Mouse (Mus musculus): ENCODE results near the gene Megf8. TPM values are rescaled to one million over a fixed set of nuclear protein-coding genes. Genes with fewer than 3 reads are reported as not detected.

Megf8 gene
- total and polyA plus RNA-seq, 2 experiments from 2014 or later, result 15.6 to 103 TPM

- TF ChIP-seq CTCF (IDR thresholded peaks at IDR 0.05), result no peak
- Histone ChIP-seq H3K27ac (ENCODE audit: low read depth, low read length) (no peak overlapping the region), H3K36me3 (ENCODE audit: insufficient read depth, low read length) (peaks cover 5% of the 10 kb centered on the region; the same call in 1 of the 2 replicates), H3K4me1 (ENCODE audit: insufficient read depth, low read length) (peaks cover 4% of the 10 kb centered on the region; the same call in 1 of the 2 replicates), H3K4me3 (ENCODE audit: low read depth, low read length) (peak overlapping the region; percentile 67), H3K9me3 (ENCODE audit: low read length) (no peaks in the 10 kb centered on the region), H3K9ac (replicated peaks; ENCODE audit: low read length, poor library complexity, severe bottlenecking) (no peak overlapping the region), H3K27me3 (ENCODE audit: insufficient read depth, low read length) (no peaks in the 10 kb centered on the region), H3K4me2 (ENCODE audit: low read depth, low read length, poor library complexity, severe bottlenecking) (peak overlapping the region; percentile 57)
- 77% methylated on average over 8 of the region's 8 CpGs for WGBS
- DNase-seq (ENCODE audit: low spot score) (no peak), ATAC-seq (ENCODE audit: low FRiP score) (no peak)
Observed at GRCm38 (mm10) chr7:25393451-25394210, 76.7 kb downstream of the Megf8 start.

DNA sequence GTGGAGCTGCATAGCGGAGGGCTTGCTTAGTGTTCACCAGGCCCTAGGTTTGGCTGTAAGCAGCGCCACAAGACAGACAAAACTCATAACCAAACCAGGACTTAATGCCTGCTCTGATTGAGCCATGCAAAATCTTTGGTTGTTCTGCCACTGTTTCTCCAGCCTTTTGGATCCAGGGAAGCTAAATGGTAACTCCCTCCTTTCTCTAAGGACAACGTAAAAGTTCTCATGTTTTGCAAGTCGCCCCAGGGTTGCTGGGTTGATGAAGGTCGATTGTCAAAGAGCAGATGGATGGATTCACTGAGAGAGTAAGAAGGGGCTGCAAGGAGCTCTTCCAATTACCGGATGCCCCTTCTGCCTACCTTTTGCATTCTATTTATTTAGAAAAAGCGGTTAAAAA is 77.8 kb downstream of the Megf8 start:
- TF ChIP-seq CTCF (IDR thresholded peaks at IDR 0.05), result no peak
- H3K9ac ChIP-seq (replicated peaks; ENCODE audit: low read length, poor library complexity, severe bottlenecking), result peak overlapping the region; percentile 61
- ATAC-seq (ENCODE audit: low FRiP score) (no peak), DNase-seq (ENCODE audit: low spot score) (no peak)
- H3K4me2 ChIP-seq (ENCODE audit: low read depth, low read length, poor library complexity, severe bottlenecking), result peak overlapping the region; percentile 57
- peaks cover 4% of the 10 kb centered on the region; the same call in 1 of the 2 replicates for H3K4me1 ChIP-seq (ENCODE audit: insufficient read depth, low read length)
- WGBS, result 12% methylated on average over 7 of the region's 7 CpGs
- H3K9me3 ChIP-seq (ENCODE audit: low read length), result no peaks in the 10 kb centered on the region
- peak overlapping the region; percentile 62 for H3K27ac ChIP-seq (ENCODE audit: low read depth, low read length)
- H3K36me3 ChIP-seq (ENCODE audit: insufficient read depth, low read length), result no peaks in the 10 kb centered on the region
- H3K4me3 ChIP-seq (ENCODE audit: low read depth, low read length), result peak overlapping the region; percentile 67
- H3K27me3 ChIP-seq (ENCODE audit: insufficient read depth, low read length), result no peaks in the 10 kb centered on the region

DNA sequence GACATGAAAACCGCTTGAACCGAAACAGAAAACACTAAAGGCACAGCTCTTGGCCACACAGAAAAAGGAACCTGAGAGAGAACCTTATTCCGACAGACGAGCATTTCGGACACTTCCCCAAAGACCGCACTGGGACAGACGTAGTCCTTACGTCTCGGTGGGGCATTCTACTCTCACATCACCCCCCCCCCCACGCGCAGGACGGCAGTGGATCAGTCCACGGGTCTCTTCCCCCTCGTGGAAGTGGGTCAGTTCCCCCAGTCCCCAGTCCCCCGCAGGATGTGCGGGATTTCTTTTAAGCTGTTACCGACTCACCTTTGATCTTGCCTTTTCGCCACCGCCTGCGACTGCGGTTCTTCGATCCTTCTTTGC is 78.2 kb downstream of the Megf8 start:
- ATAC-seq (ENCODE audit: low FRiP score) (peak; percentile 60), DNase-seq (ENCODE audit: low spot score) (no peak)
- H3K4me2 ChIP-seq (ENCODE audit: low read depth, low read length, poor library complexity, severe bottlenecking), result peak overlapping the region; percentile 57
- no peak for TF ChIP-seq CTCF (IDR thresholded peaks at IDR 0.05)
- H3K4me1 ChIP-seq (ENCODE audit: insufficient read depth, low read length), result peaks cover 4% of the 10 kb centered on the region; the same call in 1 of the 2 replicates
- peak overlapping the region; percentile 62 for H3K27ac ChIP-seq (ENCODE audit: low read depth, low read length)
- H3K4me3 ChIP-seq (ENCODE audit: low read depth, low read length), result peak overlapping the region; percentile 67
- H3K36me3 ChIP-seq (ENCODE audit: insufficient read depth, low read length), result no peaks in the 10 kb centered on the region
- 0% methylated on average over 22 of the region's 22 CpGs for WGBS
- peak overlapping the region; percentile 61 for H3K9ac ChIP-seq (replicated peaks; ENCODE audit: low read length, poor library complexity, severe bottlenecking)
- no peaks in the 10 kb centered on the region for H3K27me3 ChIP-seq (ENCODE audit: insufficient read depth, low read length)
- no peaks in the 10 kb centered on the region for H3K9me3 ChIP-seq (ENCODE audit: low read length)

DNA sequence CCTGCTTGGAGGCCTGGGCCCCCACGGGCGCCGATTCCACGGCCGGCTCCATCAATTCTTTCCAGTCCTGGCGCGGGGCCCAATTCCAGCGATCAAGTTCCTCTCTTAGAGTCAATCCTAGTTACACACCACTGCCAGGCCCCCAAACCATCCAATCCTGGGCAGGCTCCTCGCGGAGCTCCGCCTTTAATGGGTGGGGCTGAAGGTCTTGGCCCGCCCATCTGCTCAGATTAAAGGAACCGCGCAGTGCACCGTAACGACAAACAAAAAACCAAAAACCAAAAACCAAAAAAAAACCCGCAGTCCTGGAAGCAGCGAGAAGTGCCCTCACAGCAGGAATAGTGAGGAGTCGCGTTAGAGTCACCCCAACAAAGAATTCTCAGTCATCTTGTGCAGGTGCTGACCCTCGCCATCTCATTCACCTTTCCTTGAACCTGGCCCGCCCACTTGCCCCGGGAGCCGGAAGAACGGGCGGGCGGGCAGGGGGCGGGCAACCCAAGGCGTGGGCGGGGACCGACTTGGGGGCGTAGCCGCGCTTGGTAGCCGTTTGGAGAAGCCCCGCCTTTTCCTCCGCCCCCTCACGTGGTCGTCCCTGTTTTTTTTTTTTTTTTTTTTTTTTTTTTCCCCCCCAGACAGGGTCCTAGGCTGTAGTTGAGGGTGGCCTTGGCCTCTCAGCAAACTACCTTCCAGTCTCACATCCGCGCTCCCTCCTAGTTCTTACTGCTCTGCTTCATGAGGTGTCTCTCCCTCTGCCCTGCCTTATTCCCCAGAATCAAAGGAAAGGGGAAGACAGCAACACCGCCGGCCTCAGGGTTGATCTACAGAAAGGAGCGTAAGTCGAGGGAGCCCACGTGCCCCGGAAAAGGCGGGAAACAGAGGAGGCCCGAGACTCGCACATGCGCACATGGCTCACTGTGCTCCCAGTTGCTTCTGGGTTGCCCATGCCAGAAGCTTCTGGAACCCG is 78.9 kb downstream of the Megf8 start:
- peak; percentile 98 for DNase-seq (ENCODE audit: low spot score)
- TF ChIP-seq CTCF (IDR thresholded peaks at IDR 0.05), result no peak
- ATAC-seq (ENCODE audit: low FRiP score), result peak; percentile 97
- Histone ChIP-seq H3K27me3 (ENCODE audit: insufficient read depth, low read length) (no peaks in the 10 kb centered on the region), H3K27ac (ENCODE audit: low read depth, low read length) (peak overlapping the region; percentile 62; the same call in 1 of the 2 replicates), H3K9me3 (ENCODE audit: low read length) (no peaks in the 10 kb centered on the region), H3K4me2 (ENCODE audit: low read depth, low read length, poor library complexity, severe bottlenecking) (peak overlapping the region; percentile 57), H3K36me3 (ENCODE audit: insufficient read depth, low read length) (no peaks in the 10 kb centered on the region), H3K4me1 (ENCODE audit: insufficient read depth, low read length) (peaks cover 4% of the 10 kb centered on the region; the same call in 1 of the 2 replicates), H3K9ac (replicated peaks; ENCODE audit: low read length, poor library complexity, severe bottlenecking) (peak overlapping the region; percentile 61), H3K4me3 (ENCODE audit: low read depth, low read length) (peak overlapping the region; percentile 67)
- WGBS, result 5% methylated on average over 45 of the region's 52 CpGs

DNA sequence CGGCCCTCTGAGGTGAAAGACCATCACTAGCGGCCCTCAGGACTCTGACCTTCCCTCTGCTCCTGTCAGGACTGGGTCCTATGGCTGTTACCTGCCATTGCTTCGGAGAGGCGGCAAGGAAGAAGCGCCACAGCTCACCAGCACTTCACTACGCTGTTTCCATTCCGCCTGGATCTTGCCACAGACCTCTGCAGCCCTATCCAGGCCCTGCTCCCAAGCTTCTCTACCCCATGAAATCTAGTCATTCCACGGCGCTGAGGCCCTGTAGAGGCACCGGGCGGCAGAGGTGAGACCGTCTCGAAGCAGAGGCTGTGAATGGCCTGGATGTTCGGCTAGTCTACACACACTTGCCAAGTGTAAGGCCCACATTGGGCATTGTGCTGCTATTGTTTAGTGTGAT is 79.7 kb downstream of the Megf8 start:
- ATAC-seq (ENCODE audit: low FRiP score) (no peak), DNase-seq (ENCODE audit: low spot score) (no peak)
- Histone ChIP-seq H3K9me3 (ENCODE audit: low read length) (no peaks in the 10 kb centered on the region), H3K9ac (replicated peaks; ENCODE audit: low read length, poor library complexity, severe bottlenecking) (no peak overlapping the region), H3K36me3 (ENCODE audit: insufficient read depth, low read length) (no peaks in the 10 kb centered on the region), H3K27ac (ENCODE audit: low read depth, low read length) (no peak overlapping the region), H3K4me1 (ENCODE audit: insufficient read depth, low read length) (peaks cover 4% of the 10 kb centered on the region; the same call in 1 of the 2 replicates), H3K27me3 (ENCODE audit: insufficient read depth, low read length) (no peaks in the 10 kb centered on the region), H3K4me2 (ENCODE audit: low read depth, low read length, poor library complexity, severe bottlenecking) (peak overlapping the region; percentile 57), H3K4me3 (ENCODE audit: low read depth, low read length) (peak overlapping the region; percentile 67)
- no peak for TF ChIP-seq CTCF (IDR thresholded peaks at IDR 0.05)
- WGBS, result 89% methylated on average over 14 of the region's 14 CpGs
